Mouse (Mus musculus): ENCODE results near the gene Ltbp4.

DNA sequence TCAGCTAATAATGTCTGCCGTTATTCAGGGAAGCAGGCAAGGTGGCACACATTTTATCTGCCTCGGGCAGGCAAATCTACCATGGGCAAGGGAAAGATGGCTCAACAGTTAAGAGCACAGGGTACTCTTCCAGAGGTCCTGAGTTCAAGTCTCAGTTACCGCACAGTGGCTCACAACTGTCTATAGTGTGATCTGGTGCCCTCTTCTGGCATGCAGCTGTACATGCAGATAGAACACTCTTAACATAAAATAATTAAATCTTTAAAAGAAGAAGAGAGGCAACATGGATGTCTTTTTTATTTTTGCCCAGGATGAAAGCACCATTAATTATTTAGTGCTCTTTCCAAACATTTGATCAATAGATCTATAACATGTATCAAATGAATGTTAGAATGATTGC is 60.3 kb downstream of the Ltbp4 start:
- peak; percentile 18; the same call in 1 of the 2 replicates for TF ChIP-seq CTCF (IDR thresholded peaks at IDR 0.05; ENCODE audit: extremely low read depth, insufficient read depth, insufficient read length, insufficient replicate concordance)
- TF ChIP-seq POLR2A (IDR thresholded peaks at IDR 0.05; ENCODE audit: low read depth, low read length), result no peak

Data from spleen, adult 2 months (tissue).